In the genomic region with DNA sequence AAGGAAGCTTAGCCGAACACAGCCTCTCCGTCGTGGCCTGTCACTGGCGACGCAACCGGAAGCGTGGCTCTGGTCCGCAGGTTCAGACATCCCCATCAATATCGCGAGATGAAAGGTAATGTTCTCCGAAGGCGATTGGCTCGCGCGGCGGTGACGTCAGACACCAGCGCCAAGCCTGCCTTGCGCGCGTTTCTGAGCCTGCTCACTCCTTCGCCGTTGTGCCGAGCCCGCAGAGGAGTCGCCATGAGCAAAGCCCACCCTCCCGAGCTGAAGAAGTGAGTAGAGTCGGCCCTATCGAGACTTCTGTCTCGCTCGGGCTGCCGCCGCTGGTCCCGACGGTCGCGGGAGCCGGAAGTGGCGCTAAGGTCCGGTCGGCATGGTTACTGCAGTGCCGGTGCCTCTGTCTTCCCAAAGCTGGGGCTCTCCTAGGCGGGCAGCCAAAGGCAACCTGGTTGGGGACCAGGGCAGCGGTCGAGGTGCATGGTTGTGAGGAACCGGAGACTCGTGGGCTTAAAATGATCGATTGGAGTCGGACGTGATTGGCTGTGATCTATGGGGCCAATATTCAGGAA, we compare ENCODE assay signal across 8 mouse cellular contexts. TPM values are rescaled to one million over a fixed set of nuclear protein-coding genes. Genes with fewer than 3 reads are reported as not detected.
A peak's percentile ranks its signal among the peaks of the same experiment; 100 is the strongest.
DNase-seq lines count a peak whose midpoint lies in the region; TF ChIP-seq lines count a peak whose summit lies in the region.

No protein-coding gene starts in this region.

- no peaks in the 10 kb centered on the region for H3K9me3 ChIP-seq in megakaryocyte, embryonic 14.5 days

- peaks cover 37% of the 10 kb centered on the region for H3K4me1 ChIP-seq in megakaryocyte, embryonic 14.5 days

- peak overlapping the region; percentile 94 for H3K27ac ChIP-seq in gastrocnemius, adult 2 months

- H3K27me3 ChIP-seq in megakaryocyte, embryonic 14.5 days (replicated peaks) = no peaks in the 10 kb centered on the region

- DNase-seq in WW6 (ENCODE audit: low read depth, low spot score) = peak; percentile 85
- peak; percentile 93 to 96 for DNase-seq in cerebellum, postnatal 4 days (ENCODE audit: low spot score in 2 of 2)
- peak; percentile 97 for DNase-seq in gastrocnemius, adult 2 months
- peak; percentile 94 for DNase-seq in hindlimb bud, embryonic 11.5 days (ENCODE audit: extremely low spot score, low read depth, low spot score)
- peak; percentile 95 to 97 for DNase-seq in left cerebral cortex, adult 8-10 months (ENCODE audit: low spot score in 2 of 2)
- peak; percentile 98 to 99 for DNase-seq in right cerebral cortex, postnatal 10 days (ENCODE audit: low spot score in 2 of 2)
- peak; percentile 93 for DNase-seq in urinary bladder, postnatal 25 days (ENCODE audit: low spot score)

- peaks cover 35% of the 10 kb centered on the region for H3K36me3 ChIP-seq in megakaryocyte, embryonic 14.5 days (replicated peaks; ENCODE audit: low read length)

- TF ChIP-seq CTCF in gastrocnemius, adult 2 months (IDR thresholded peaks at IDR 0.05) = no peak

- intact Hi-C loops in gastrocnemius, adult 2 months (cut with DNase I) = no loop called here

- H3K4me3 ChIP-seq in gastrocnemius, adult 2 months = peak overlapping the region; percentile 80
- H3K4me3 ChIP-seq in megakaryocyte, embryonic 14.5 days (replicated peaks) = peak overlapping the region; percentile 97

RNA-seq across cellular contexts. Expression of a gene that starts 0.3 kb away (rescaled TPM):
- total RNA-seq in gastrocnemius, adult 2 months (2021) = 10 to 100 TPM; 23.3 to 37.8 TPM
- 10 to 100 TPM; 47.4 to 75.1 (median 61.7) TPM for total RNA-seq in left cerebral cortex, adult 8-10 months (2022)
- polyA plus RNA-seq in megakaryocyte, embryonic 14.5 days (2012; ENCODE audit: insufficient read depth, low replicate concordance) = 2.9 and 11.4 TPM in 2 replicates

RNA-seq across cellular contexts. Expression of a gene that starts 6.0 kb away (rescaled TPM):
- total RNA-seq in gastrocnemius, adult 2 months (2021) = 10 to 100 TPM; 11.7 to 17.6 TPM
- total RNA-seq in left cerebral cortex, adult 8-10 months (2022) = 10 to 100 TPM; 22.6 to 27.0 (median 23.1) TPM
- polyA plus RNA-seq in megakaryocyte, embryonic 14.5 days (2012; ENCODE audit: insufficient read depth, low replicate concordance) = 2.8 and 6.7 TPM in 2 replicates

RNA-seq across cellular contexts. Expression of a gene that starts 25.5 kb away (rescaled TPM):
- total RNA-seq in gastrocnemius, adult 2 months (2021) = 10 to 100 TPM; 49.7 to 50.8 TPM
- 100 to 1,000 TPM; 115 to 118 (median 116) TPM for total RNA-seq in left cerebral cortex, adult 8-10 months (2022)
- 8.2 and 12.4 TPM in 2 replicates for polyA plus RNA-seq in megakaryocyte, embryonic 14.5 days (2012; ENCODE audit: insufficient read depth, low replicate concordance)

RNA-seq across cellular contexts. Expression of a gene that starts 32.6 kb away (rescaled TPM):
- 10 to 100 TPM; 20.7 to 22.7 TPM for total RNA-seq in gastrocnemius, adult 2 months (2021)
- 100 to 1,000 TPM in 2 of 4 experiments, 10 to 100 TPM in 2; 91.0 to 107 (median 99.9) TPM for total RNA-seq in left cerebral cortex, adult 8-10 months (2022)
- polyA plus RNA-seq in megakaryocyte, embryonic 14.5 days (2012; ENCODE audit: insufficient read depth, low replicate concordance) = 2.0 and 6.4 TPM in 2 replicates

RNA-seq across cellular contexts. Expression of a gene that starts 55.0 kb away (rescaled TPM):
- total RNA-seq in gastrocnemius, adult 2 months (2021) = under 1 TPM in 1 of 2 experiments, not detected in 1; 0.53 TPM
- total RNA-seq in left cerebral cortex, adult 8-10 months (2022) = 1 to 10 TPM in 1 of 4 experiments, under 1 TPM in 1, not detected in 2; 0.84 to 3.2 TPM
- not detected in 2 replicates for polyA plus RNA-seq in megakaryocyte, embryonic 14.5 days (2012; ENCODE audit: insufficient read depth, low replicate concordance)

Comparison
In these comparisons a context has a peak if more than half of its experiments do, and no peak if none do; other contexts are left out.
1. Peak in every context shown above with its lines: DNase-seq, H3K4me3 ChIP-seq and H3K27ac ChIP-seq.